Mouse (Mus musculus): ENCODE results near the gene Fzd2. TPM values are rescaled to one million over a fixed set of nuclear protein-coding genes. Genes with fewer than 3 reads are reported as not detected.
"Not testable (repeated sequence)": the region's sequence is repeated elsewhere in the genome, so short reads cannot be mapped to it uniquely, and the experiment has no call there.

The Fzd2 gene
- 1 to 10 TPM; 2.0 to 9.3 TPM for total RNA-seq (2021)
- 22.8 and 23.1 TPM in 2 replicates for polyA plus RNA-seq (2012; rRNA removed)
- long read RNA-seq, transcript Fzd2-201 (1 exons, 3,663 nt): major isoform, 9 of 9 reads
- long read RNA-seq, partial matches to known transcripts: 0 of 9 reads
- long read RNA-seq, other reads (novel, unspliced or antisense): 0 of 9 reads

DNA sequence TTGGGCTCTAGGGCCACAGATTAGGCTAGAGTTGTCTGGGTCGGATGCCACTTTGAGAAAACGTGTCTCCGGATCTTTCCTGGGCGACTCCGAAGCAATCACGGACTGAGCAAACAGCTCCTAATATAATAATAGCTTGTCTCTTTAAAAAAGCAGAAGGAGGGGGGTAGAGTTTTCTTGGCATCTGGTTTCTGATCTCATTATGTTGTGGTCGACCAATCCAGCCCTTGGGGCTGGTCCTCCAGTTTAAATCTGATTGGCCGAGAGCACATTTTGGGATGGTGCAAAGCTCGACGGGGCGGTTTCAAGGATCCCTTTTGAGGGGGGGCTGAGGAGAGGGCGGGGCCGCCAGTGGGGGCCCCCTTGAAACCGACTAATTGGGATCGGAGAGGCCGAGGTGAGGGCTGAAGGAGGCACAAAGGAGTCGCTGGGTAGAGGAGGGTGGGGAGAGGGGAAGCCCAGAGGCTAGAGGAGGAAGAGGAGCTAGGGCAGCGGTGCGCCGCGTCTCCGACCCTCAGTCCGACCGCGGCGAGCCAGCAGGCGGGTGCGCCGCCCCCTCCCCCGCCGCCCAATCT, at the start of gene Fzd2:
TSS of gene Fzd2 (plus strand) at position 387 of the 575 bp plus-strand sequence.
- peak; percentile 91 for DNase-seq

DNA sequence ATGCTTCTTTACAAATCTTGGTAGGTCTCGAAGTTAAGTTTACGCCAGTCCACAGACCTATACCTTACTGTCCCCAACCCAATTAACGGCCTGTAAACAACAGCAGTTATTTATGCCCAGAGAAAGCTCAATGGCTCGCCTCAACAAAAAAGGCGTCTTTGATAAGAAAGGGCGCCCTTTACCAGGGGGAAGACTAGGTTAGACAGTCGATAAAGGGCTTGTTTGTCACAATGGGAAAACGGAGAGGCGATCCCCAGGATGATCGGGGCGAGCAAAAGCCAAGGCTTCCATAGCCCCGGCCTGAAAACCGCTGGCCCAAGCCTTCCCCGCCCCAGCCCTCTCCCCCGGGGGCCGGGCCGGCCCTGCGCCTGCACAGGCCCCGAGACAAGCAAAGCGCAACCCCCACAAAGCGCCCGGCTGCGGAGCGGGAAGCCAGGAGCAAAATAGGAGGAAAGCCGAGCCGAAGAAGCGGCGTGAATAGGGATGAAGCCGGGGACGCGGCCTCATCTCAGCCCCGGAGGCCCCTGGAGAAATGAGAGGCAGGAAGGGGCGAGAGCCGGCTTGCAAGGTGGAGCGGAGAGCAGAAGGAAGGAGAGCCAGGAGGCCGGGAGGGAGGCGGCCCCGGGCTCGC, 48.7 kb upstream of the Fzd2 start:
- no peak for DNase-seq

DNA sequence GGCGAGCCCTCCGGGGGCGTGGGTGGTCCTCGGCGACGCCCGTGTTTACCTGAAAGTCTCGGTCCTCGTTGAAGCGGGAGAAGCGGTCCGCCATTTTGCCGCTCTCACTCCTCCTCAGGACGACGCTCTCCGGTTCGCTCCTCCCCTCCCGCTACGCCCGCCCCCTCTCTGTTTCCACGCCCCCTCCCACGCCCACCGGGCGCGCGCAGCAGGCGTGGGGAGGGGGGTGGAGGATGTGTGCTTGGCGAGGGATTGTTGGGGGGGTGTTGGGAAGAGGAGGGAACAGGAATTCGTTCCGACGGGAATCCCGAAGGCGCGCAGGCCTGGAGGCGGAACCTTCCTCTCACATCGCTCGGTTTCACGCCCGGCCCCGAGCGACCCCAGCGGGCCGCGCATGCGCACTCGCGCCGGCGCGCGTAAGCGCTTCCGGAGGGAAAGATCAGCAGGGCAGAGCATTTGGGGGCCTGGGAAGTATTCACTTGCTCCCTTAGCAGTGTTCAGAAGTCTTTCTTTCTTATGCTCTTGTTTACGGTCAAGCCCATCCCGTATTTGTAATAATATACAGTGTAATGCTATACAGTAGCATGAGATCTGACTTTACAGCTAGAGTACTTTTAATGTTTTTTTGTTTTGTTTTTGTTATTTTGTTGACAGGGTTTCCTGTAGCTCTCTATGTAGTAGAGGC, 48.0 kb upstream of the Fzd2 start, which contains the start of gene Gpatch8:
TSS of gene Gpatch8 (minus strand) at position 362 of the 685 bp plus-strand sequence.
- DNase-seq: peak; percentile 97

DNA sequence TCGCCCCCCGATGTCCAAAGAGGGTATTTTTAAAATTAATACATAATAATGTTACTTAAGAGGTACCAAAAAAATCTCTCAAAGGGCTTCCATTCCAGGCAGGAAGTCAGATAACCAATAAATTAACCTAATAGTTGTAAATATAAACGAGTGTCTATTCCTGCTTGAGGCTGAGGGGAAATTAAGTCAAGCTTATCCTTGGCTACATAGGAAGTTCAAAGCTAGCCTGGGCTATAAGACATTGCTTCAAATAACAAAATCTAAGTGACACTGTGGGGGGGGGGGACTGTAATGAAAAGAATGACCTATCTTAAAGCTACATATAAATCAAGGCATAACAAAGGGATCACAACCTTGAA, 47.5 kb upstream of the Fzd2 start:
- DNase-seq: no peak

DNA sequence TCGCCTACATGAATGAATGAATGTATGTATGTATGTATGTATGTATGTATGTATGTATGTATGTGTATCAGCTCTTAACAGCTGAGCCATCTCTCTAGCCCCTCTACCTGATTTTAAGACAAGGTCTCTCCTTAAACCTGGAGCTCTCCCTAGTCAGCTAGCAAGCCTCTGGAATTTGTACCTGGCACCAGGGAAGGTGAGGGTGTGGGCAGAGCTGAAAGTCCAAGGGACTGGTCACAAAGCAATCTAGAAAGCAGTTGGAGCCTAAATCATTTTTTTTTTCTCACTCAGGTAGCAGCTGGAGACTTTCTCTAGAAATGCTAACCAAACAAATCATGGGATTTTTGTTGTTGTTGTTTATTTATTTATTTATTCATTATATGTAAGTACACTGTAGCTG, 46.8 kb upstream of the Fzd2 start:
- DNase-seq: no peak

DNA sequence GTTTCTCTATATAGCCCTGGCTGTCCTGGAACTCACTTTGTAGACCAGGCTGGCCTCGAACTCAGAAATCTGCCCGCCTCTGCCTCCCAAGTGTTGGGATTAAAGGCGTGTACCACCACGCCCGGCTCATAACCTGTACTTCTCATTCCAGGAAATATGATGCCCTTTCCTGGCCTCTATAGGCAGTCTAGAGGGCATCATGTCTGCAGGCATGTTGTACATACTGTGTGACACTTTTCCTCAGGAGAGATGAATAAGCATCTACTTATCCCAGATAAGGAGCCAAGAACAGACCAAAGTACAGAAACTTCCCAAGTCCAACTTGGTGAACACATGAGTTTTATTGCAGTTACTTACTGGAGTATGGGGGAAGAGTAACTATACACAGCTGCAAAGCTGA, 45.5 kb upstream of the Fzd2 start:
- DNase-seq: no peak

DNA sequence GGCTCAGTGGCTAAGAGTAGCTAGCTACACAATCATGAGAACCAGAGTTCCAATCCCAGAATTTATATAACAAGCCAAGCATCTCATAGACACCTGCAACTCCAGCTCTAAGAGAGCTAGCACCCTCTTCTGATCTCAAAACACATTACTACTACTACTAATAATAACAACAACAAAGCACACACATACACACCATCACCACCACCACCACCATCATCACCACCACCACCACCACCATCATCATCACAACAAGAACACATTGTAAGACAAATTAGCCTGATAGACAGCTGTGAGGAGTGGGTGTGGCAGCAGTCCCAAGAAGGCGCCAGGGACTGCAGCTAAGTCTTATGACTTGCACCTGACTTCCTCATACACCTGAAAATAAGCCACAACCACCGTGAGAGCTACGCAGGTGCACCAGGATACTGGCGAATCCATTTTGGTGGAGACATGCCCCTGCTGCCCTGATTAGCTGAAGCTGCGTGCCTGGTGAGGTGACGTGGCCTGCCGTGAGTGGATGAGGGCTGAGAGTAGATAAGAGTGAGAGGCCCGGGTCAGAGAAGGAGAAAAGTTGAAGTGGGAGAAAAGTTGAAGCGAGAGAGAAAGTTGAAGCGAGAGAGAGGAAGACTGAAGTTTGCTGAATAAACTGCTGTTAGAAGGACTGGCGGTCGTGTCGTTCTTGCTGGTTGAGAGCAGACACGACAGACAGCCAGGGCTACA, 39.1 kb upstream of the Fzd2 start:
- DNase-seq: not testable (repeated sequence)

DNA sequence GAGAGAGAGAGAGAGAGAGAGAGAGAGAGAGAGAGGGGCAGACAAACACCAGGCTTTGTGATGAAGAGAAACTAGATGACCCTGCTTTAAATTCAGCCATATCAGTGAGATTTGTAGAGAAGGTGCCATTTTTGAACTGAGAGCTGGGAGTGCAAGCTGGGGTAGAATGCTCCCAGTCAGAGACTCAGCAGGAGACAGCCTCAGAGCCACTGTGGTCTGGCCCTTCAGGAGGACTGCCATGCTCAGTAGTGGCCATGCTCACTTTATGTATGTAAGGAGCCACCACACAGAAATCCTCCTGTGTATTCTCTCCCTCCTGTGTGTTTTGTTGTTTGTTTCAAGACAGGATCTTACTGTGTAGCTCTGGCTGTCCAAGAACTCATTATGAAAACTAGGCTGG, 38.5 kb upstream of the Fzd2 start:
- DNase-seq: no peak

DNA sequence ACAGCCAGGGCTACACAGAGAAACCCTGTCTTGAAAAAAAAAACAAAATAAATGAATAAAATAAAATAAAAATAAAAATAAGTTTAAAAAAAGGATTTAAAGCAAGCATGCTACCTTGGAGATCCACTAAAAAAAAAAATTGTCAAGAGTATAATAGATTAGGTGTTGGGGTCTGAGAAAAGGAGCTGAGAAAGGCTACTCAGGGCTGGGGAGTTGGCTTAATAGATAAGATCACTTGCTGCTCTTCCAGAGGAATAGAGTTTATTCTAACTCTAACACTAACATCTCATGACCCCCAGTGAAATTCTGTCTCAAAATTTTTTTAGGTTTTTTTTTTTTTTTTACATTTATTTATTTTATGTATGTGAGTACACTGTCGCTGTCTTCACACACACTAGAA, 37.9 kb upstream of the Fzd2 start:
- DNase-seq: no peak

DNA sequence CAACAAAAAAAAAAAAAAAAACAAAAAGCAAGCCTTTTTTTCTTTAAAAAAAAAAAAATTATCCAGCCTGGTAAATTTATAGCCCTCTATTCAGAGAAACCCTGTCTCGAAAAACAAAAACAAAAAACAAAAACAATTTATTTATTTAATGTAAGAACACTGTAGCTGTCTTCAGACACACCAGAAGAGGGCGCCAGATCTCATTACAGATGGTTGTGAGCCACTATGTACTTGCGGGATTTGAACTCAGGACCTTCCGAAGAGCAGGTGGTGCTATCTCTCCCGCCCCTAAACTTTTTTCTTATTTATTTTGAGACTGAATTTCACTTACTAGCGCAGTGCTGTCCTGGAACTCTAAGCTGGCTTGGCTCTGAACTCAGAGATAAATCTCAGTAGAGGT, 37.0 kb upstream of the Fzd2 start:
- no peak for DNase-seq

DNA sequence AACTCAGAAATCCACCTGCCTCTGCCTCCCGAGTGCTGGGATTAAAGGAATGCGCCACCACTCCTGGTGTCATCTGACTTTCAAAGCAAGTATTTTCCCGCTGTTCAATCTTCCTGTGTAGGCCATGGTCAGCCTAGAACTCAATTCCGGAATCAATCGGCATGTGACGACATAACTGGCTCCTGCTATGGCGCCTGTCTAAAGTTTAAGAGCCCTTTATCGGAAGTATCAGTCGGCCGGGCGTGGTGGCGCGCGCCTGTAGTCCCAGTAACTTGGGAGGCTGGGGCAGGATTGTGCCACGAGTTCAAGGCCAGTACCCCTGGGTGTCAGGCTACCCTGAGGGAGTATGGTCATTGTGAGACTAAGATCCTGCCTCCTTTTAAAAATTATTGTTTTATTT, 36.5 kb upstream of the Fzd2 start:
- DNase-seq: no peak

DNA sequence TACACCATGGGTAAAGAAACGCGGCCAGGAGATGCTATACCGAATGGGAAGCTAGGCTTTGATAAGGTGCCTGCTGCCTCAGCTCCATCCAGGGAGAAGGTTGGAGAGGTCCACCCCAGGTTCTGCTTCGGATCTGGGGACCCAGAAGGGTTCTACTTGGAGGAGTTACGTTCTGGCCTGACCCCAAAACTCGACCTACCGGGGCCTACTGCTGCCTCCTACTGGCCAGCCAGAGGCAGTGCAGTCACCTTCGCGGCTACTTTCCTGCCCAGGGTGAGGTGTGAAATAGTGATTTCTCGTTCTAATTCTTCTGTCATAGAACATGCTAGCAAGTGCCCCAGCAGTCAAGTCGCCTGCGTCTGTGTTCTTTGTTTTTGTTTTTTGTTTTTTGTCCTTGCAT, 36.0 kb upstream of the Fzd2 start:
- DNase-seq: no peak

DNA sequence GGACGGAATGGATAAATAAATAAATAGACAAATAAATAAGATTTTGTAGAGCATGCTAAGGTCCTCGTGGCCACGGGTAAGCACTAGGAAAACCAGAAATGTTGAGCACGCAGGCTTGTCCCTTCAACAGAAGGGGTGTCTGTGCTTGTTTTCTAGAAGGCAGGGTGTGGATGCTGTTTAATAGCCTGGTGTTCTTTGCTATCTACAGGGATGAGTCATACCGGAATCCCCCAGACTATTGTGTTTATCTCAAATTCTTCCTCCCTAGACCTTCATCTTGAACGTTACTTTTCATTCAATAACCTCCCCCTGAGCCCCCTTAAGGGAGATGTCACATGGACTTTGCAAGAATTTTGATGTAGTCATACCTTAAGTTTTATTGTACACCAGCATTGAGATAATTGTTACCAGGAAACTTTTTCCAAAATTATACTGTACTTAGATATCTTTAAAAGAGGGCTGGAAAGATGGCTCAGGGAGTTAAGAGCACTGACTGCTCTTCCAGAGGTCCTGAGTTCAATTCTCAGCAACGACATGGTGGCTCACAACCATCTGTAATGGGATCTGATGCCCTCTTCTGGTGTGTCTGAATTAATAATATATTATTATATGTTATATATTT, 35.3 kb upstream of the Fzd2 start:
- no peak for DNase-seq

DNA sequence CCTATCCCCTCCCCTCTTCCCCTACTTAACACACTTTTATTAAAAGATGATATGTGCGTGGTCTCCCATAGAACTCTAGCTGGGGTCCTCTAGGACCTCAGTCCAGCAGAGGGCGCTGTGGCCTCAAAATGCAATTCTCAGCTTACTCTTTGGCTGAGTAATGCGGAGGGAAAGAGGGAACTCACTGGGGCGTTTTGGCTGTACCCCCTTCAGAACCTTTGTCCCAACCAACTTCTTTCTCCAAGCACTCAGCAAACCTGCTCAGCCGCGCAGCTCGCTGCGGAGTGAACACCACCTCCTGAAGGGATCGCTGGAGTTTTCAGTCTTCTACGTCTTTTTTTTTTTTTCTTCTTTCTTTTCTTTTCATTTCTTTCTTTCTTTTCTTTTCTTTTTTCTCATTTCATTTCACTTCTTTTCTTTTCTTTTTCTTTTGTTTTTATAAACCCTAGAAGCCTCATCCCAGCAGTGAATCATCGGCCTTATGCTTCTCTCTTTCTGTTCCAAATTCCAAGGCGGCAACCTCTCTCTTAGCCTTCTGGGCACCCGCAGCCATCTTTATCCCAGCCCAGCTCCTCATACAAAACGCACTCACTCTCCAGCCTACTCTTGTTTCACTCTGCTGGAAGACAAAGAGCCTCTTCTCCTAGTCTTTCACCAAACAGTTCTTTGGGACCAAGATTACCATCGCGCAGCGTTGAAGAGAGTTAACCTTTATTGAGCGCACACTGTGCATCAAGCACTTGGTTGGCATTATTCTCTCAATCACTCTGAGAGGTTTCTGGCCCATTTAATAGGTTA, 31.1 kb upstream of the Fzd2 start:
- peak; percentile 82 for DNase-seq

DNA sequence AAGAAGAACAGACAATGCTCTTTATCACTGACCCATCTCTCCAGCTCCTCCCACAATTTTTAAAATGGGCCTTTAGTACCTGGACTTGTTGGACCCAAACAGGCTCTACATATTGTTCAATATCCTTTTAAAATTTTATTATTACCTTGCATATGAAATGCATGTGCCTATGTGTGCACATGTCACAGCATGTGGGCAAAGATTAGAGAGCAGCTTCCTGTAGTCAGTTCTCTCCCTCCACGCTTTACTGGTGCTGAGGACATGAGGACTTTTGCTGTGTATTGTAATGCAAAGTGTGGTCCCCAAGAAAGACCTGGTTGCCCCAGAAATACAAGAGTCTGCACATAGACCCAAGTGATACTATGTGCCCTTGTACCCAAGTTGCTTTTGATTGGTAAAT, 29.2 kb upstream of the Fzd2 start:
- DNase-seq: no peak

DNA sequence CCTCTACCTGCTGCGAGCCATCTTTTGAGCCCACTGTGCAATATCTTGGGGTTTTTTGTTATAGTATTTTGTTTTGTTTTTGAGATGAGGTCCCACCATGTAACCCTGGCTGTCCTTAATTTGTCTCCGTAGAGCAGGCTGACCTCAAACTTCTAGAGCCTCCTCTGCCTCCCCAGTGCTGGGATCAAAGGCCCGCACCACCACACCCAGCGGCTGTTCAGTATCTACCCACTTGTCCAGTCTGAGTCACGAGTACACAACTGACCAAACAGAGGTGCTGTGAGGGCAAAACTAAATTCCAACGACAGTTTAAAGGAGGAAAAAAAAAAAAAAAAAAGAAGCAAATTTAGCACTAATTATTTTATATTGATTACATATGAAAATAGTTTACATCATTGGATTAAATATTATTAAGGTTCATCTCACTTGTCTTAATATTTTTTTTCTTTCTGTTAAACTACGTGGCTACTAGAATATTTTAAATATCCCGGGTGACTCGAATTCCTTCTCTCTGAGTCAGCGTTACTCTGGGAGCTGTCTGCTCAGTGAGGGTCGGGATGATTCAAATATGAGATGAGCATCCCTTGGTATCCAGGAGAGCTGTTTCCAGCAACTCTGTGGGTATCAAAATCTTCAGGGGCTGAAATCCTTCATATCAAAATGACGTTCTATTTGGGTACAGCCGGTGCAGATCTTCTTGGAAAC, 28.0 kb upstream of the Fzd2 start:
- no peak for DNase-seq

DNA sequence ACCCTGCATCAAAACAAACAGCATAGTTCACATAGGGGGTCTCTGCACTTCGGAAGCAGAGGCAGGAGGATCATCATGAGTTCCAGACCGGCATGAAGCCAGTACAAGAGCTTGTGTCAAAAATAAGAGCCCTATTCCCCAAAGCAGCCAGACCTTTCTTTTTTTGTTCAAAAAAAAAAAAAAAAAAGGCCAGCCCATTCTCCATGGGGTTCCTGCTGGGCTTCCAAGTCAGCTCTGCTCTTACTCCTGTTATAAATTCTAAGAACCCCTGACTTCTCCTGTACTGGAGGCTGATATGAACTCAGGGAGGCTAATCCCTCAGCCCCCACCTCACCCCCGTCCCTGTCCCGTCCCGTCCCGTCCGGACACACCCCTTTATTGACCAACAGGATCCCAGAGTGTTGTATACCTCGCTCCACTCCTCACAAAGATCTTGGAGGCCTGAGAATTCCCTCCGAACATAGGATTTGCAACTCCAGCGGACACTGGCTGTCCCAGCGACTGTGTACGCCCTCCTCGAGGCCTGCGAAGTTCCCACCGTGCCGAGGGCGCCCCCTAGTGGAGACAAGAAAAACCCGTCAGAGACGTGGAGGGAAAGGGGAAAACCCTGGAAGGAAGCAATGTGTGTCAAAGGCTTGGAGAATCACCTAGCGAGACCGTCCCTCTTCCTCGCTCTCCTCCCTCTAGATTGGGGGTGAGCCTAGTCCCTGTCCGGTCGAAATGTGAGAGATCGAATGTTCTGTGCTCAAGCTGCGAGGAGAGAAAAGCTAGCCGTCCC, 25.7 kb upstream of the Fzd2 start:
- peak; percentile 86 for DNase-seq

DNA sequence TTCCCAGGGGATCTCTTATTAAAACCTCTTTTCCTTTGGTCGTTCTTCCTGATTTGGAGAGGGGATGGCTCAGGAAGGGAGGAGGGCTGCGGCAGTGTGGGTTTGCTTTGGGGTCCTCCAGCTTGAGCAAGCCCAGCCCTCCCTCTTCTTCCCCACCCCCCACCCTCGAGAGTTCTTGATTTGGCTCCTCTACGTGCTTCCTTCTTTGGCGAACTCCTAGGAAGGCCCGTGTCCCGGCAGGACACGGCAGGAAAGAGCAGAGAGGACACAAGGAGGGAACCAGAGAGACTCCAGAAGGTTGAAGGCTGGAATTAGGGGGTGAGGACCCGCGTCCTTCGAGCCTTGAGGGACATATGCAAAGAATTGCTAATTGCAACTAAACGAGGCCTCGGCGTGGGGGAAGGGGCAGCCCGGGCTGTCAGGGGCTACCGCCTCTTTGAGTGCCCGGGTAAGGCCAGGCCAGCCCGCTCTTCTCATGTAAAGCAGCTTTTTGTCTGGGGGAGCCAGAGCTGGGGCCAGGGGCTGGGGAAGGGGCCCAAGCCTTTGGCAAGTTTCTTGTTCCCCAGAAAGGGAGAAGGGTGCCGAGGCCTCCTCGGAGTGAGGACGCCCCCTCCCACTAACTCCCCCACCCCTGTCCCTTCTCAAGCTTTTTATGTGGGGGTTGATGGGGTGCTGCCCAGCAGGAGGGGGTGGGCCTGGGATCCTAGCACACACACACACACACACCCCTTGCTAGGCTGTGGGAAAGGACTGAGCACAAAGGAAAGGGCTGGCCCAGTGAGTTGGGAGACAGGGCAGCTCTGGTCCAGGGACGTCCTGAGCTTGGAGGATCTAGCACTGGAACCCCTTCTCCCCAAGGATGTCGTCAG, 24.8 kb upstream of the Fzd2 start, which contains the start of gene Gm11627:
TSS of gene Gm11627 (minus strand) at position 297 of the 869 bp plus-strand sequence.
- no peak for DNase-seq

DNA sequence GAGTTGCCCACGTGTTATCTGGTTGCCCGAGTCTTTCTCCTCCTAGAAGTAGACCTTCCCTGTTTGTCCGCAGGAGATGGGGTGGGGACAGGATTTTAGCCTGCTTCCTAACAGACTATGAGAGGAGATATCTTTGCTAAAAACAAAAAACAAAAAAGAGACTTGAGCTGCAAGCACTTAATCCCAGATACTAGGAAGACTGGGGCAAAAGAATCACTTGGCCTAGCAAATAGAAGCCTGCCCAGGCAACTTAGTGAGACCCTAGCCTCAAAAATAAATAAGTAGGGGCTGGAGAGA, 24.2 kb upstream of the Fzd2 start:
- no peak for DNase-seq
